Mouse (Mus musculus): ENCODE measurements around the gene Akt3. TPM values are rescaled to one million over a fixed set of nuclear protein-coding genes. Genes with fewer than 3 reads are reported as not detected.

The Akt3 gene
- polyA plus RNA-seq, 1 experiment from 2014 or later, result 11.4 TPM

- DNase-seq (ENCODE audit: extremely low spot score, low spot score), result no peak
- Histone ChIP-seq H3K9me3 (peaks cover 18% of the 10 kb centered on the region; the same call in 1 of the 2 replicates), H3K27me3 (ENCODE audit: poor library complexity, severe bottlenecking) (no peaks in the 10 kb centered on the region), H3K36me3 (replicated peaks) (peaks cover 4% of the 10 kb centered on the region), H3K4me3 (no peak overlapping the region), H3K4me1 (no peaks in the 10 kb centered on the region), H3K27ac (no peak overlapping the region)
- 86% methylated on average over 1 of the region's 1 CpGs for WGBS
Observed at GRCm38 (mm10) chr1:177081957-177082645, 175.9 kb downstream of the Akt3 start.

- H3K4me3 ChIP-seq, result no peak overlapping the region
- no peaks in the 10 kb centered on the region for H3K4me1 ChIP-seq
- no peak overlapping the region for H3K27ac ChIP-seq
- no peak for DNase-seq (ENCODE audit: extremely low spot score, low spot score)
- no peaks in the 10 kb centered on the region for H3K9me3 ChIP-seq
- H3K27me3 ChIP-seq (ENCODE audit: poor library complexity, severe bottlenecking), result no peaks in the 10 kb centered on the region
- H3K36me3 ChIP-seq (replicated peaks), result peaks cover 8% of the 10 kb centered on the region
- WGBS, result 94% methylated on average over 2 of the region's 2 CpGs
Observed at GRCm38 (mm10) chr1:177069161-177069560, 188.8 kb downstream of the Akt3 start.

GRCm38 (mm10) chr1:177067123-177067646 is 190.8 kb downstream of the Akt3 start:
- Histone ChIP-seq H3K9me3 (no peaks in the 10 kb centered on the region), H3K27me3 (ENCODE audit: poor library complexity, severe bottlenecking) (no peaks in the 10 kb centered on the region), H3K4me1 (no peaks in the 10 kb centered on the region), H3K36me3 (replicated peaks) (peaks cover 14% of the 10 kb centered on the region), H3K27ac (no peak overlapping the region), H3K4me3 (no peak overlapping the region)
- WGBS, result 91% methylated on average over 8 of the region's 8 CpGs
- no peak for DNase-seq (ENCODE audit: extremely low spot score, low spot score)

GRCm38 (mm10) chr1:177065732-177066131 is 192.3 kb downstream of the Akt3 start:
- Histone ChIP-seq H3K27ac (no peak overlapping the region), H3K4me1 (no peaks in the 10 kb centered on the region), H3K27me3 (ENCODE audit: poor library complexity, severe bottlenecking) (no peaks in the 10 kb centered on the region), H3K36me3 (replicated peaks) (peaks cover 24% of the 10 kb centered on the region), H3K9me3 (no peaks in the 10 kb centered on the region), H3K4me3 (no peak overlapping the region)
- DNase-seq (ENCODE audit: extremely low spot score, low spot score), result no peak

GRCm38 (mm10) chr1:177061761-177062160 is 196.2 kb downstream of the Akt3 start:
- 86% methylated on average over 2 of the region's 2 CpGs for WGBS
- no peaks in the 10 kb centered on the region for H3K27me3 ChIP-seq (ENCODE audit: poor library complexity, severe bottlenecking)
- H3K27ac ChIP-seq, result no peak overlapping the region
- H3K36me3 ChIP-seq (replicated peaks), result peaks cover 24% of the 10 kb centered on the region
- no peak for DNase-seq (ENCODE audit: extremely low spot score, low spot score)
- H3K4me3 ChIP-seq, result no peak overlapping the region
- no peaks in the 10 kb centered on the region for H3K9me3 ChIP-seq
- no peaks in the 10 kb centered on the region for H3K4me1 ChIP-seq

- H3K4me1 ChIP-seq, result peaks cover 4% of the 10 kb centered on the region; the same call in 1 of the 2 replicates
Observed at GRCm38 (mm10) chr1:177054891-177055290, 203.1 kb downstream of the Akt3 start.

GRCm38 (mm10) chr1:177051366-177051963 is 206.5 kb downstream of the Akt3 start:
- WGBS, result 88% methylated on average over 11 of the region's 11 CpGs
- Histone ChIP-seq H3K36me3 (replicated peaks) (peaks cover 10% of the 10 kb centered on the region; the same call in 1 of the 2 replicates), H3K4me3 (no peak overlapping the region)

More at GRCm38 (mm10) chr1:177054891-177055290, 203.1 kb downstream of the Akt3 start:
- Histone ChIP-seq H3K27ac (no peak overlapping the region), H3K27me3 (ENCODE audit: poor library complexity, severe bottlenecking) (no peaks in the 10 kb centered on the region), H3K36me3 (replicated peaks) (peaks cover 4% of the 10 kb centered on the region; the same call in 1 of the 2 replicates), H3K9me3 (no peaks in the 10 kb centered on the region), H3K4me3 (no peak overlapping the region)
- DNase-seq (ENCODE audit: extremely low spot score, low spot score), result no peak
- WGBS, result 84% methylated on average over 2 of the region's 2 CpGs

GRCm38 (mm10) chr1:177048773-177049172 is 209.2 kb downstream of the Akt3 start:
- Histone ChIP-seq H3K27me3 (ENCODE audit: poor library complexity, severe bottlenecking) (no peaks in the 10 kb centered on the region), H3K9me3 (no peaks in the 10 kb centered on the region), H3K27ac (no peak overlapping the region), H3K36me3 (replicated peaks) (peaks cover 12% of the 10 kb centered on the region; the same call in 1 of the 2 replicates), H3K4me3 (no peak overlapping the region), H3K4me1 (no peaks in the 10 kb centered on the region; the same call in 1 of the 2 replicates)
- no peak for DNase-seq (ENCODE audit: extremely low spot score, low spot score)
- WGBS, result 95% methylated on average over 2 of the region's 2 CpGs

More at GRCm38 (mm10) chr1:177051366-177051963, 206.5 kb downstream of the Akt3 start:
- H3K27ac ChIP-seq, result no peak overlapping the region
- DNase-seq (ENCODE audit: extremely low spot score, low spot score), result no peak
- no peaks in the 10 kb centered on the region for H3K27me3 ChIP-seq (ENCODE audit: poor library complexity, severe bottlenecking)
- no peaks in the 10 kb centered on the region for H3K9me3 ChIP-seq
- H3K4me1 ChIP-seq, result peaks cover 4% of the 10 kb centered on the region; the same call in 1 of the 2 replicates

GRCm38 (mm10) chr1:177046963-177047362 is 211.0 kb downstream of the Akt3 start:
- H3K4me3 ChIP-seq, result no peak overlapping the region
- no peak overlapping the region for H3K27ac ChIP-seq
- H3K36me3 ChIP-seq (replicated peaks), result peaks cover 12% of the 10 kb centered on the region; the same call in 1 of the 2 replicates
- no peak for DNase-seq (ENCODE audit: extremely low spot score, low spot score)
- H3K4me1 ChIP-seq, result no peaks in the 10 kb centered on the region; the same call in 1 of the 2 replicates
- 88% methylated on average over 2 of the region's 2 CpGs for WGBS
- H3K27me3 ChIP-seq (ENCODE audit: poor library complexity, severe bottlenecking), result no peaks in the 10 kb centered on the region
- no peaks in the 10 kb centered on the region for H3K9me3 ChIP-seq

- Histone ChIP-seq H3K4me1 (no peaks in the 10 kb centered on the region), H3K27ac (no peak overlapping the region), H3K4me3 (no peak overlapping the region), H3K9me3 (no peaks in the 10 kb centered on the region), H3K27me3 (ENCODE audit: poor library complexity, severe bottlenecking) (no peaks in the 10 kb centered on the region), H3K36me3 (replicated peaks) (peaks cover 12% of the 10 kb centered on the region; the same call in 1 of the 2 replicates)
- no peak for DNase-seq (ENCODE audit: extremely low spot score, low spot score)
Observed at GRCm38 (mm10) chr1:177045885-177046284, 212.1 kb downstream of the Akt3 start.

- WGBS, result 68% methylated on average over 4 of the region's 4 CpGs
- no peaks in the 10 kb centered on the region for H3K4me1 ChIP-seq
- no peak for DNase-seq (ENCODE audit: extremely low spot score, low spot score)
- no peak overlapping the region for H3K27ac ChIP-seq
- no peaks in the 10 kb centered on the region for H3K27me3 ChIP-seq (ENCODE audit: poor library complexity, severe bottlenecking)
- H3K36me3 ChIP-seq (replicated peaks), result 0 out of 2 replicates have a peak, but pooled peaks cover 2% of the 10 kb centered on the region
- H3K4me3 ChIP-seq, result no peak overlapping the region
- H3K9me3 ChIP-seq, result no peaks in the 10 kb centered on the region
Observed at GRCm38 (mm10) chr1:177040058-177040457, 217.9 kb downstream of the Akt3 start.

- H3K36me3 ChIP-seq (replicated peaks), result peaks cover 5% of the 10 kb centered on the region
- no peak overlapping the region for H3K27ac ChIP-seq
- no peaks in the 10 kb centered on the region for H3K4me1 ChIP-seq
- H3K9me3 ChIP-seq, result no peaks in the 10 kb centered on the region
- no peak for DNase-seq (ENCODE audit: extremely low spot score, low spot score)
- no peak overlapping the region for H3K4me3 ChIP-seq
- no peaks in the 10 kb centered on the region for H3K27me3 ChIP-seq (ENCODE audit: poor library complexity, severe bottlenecking)
- 90% methylated on average over 6 of the region's 6 CpGs for WGBS
Observed at GRCm38 (mm10) chr1:177039093-177039674, 218.8 kb downstream of the Akt3 start.

- Histone ChIP-seq H3K27me3 (ENCODE audit: poor library complexity, severe bottlenecking) (no peaks in the 10 kb centered on the region), H3K4me1 (no peaks in the 10 kb centered on the region), H3K27ac (no peak overlapping the region), H3K4me3 (no peak overlapping the region), H3K9me3 (no peaks in the 10 kb centered on the region), H3K36me3 (replicated peaks) (peaks cover 8% of the 10 kb centered on the region)
- WGBS, result 63% methylated on average over 2 of the region's 2 CpGs
- no peak for DNase-seq (ENCODE audit: extremely low spot score, low spot score)
Observed at GRCm38 (mm10) chr1:177038383-177038782, 219.6 kb downstream of the Akt3 start.
